Mouse (Mus musculus) hindbrain, embryonic 10.5 days (tissue): Measurements from ENCODE around the gene Oas2. TPM values are rescaled to one million over a fixed set of nuclear protein-coding genes. Genes with fewer than 3 reads are reported as not detected.

Source experiments
- DNase-seq: peaks from one replicate; pipeline ENCODE4 v3.0.0-alpha.2; 2017; ENCODE audit warnings: low spot score
- H3K27ac ChIP-seq: fragments of 300-500 bp; sonication (generic); 2 replicates; pipeline ENCODE4 v1.5.1; 2016; ENCODE audit warnings: mild to moderate bottlenecking, moderate library complexity
- H3K27me3 ChIP-seq: fragments of 300-500 bp; sonication (generic); 2 replicates; pipeline ENCODE4 v1.6.1; 2016; ENCODE audit warnings: mild to moderate bottlenecking; ENCODE audit not compliant: poor library complexity, insufficient read depth, severe bottlenecking
- H3K36me3 ChIP-seq: fragments of 300-500 bp; sonication (generic); 2 replicates; pipeline ENCODE4 v1.6.1; 2016; ENCODE audit warnings: mild to moderate bottlenecking, moderate library complexity
- H3K4me1 ChIP-seq: fragments of 300-500 bp; sonication (generic); replicated peaks from 2 replicates; pipeline ENCODE4 v1.6.1; 2016; ENCODE audit warnings: mild to moderate bottlenecking
- H3K4me3 ChIP-seq: fragments of 300-500 bp; sonication (generic); 2 replicates; pipeline ENCODE4 v1.5.1; 2016; ENCODE audit warnings: mild to moderate bottlenecking, moderate library complexity
- H3K9me3 ChIP-seq: fragments of 300-500 bp; sonication (generic); 2 replicates; pipeline ENCODE4 v1.6.1; 2016; ENCODE audit warnings: mild to moderate bottlenecking, moderate library complexity
- WGBS: fragments of 180-500 bp; shearing (Covaris S2); methylation state at CpG from one replicate; pipeline ENCODE4 v1.1.7; 2016; 5-methylcytosine and 5-hydroxymethylcytosine counted together
- polyA plus RNA-seq: library from polyadenylated mRNA; unstranded; fragments of >200 nt; fragmentation: Nextera tagmentation; extraction: Ambion mirVana; gene quantifications from 2 replicates; pipeline ENCODE4 v1.2.1, GENCODE M21; 2016

Gene Oas2
- polyA plus RNA-seq, 1 experiment from 2014 or later: 0.10 TPM

GRCm38 (mm10) chr5:120687897-120688296 is 61.8 kb downstream of the Oas2 start:
- WGBS: 93% methylated on average over 5 of the region's 5 CpGs
- Histone ChIP-seq H3K27me3 (peaks cover 72% of the 10 kb centered on the region), H3K36me3 (no peaks in the 10 kb centered on the region)

GRCm38 (mm10) chr5:120687484-120687851 is 62.2 kb downstream of the Oas2 start:
- peaks cover 16% of the 10 kb centered on the region for H3K4me1 ChIP-seq
- no peak for DNase-seq
- no peak overlapping the region for H3K27ac ChIP-seq
- WGBS: 91% methylated on average over 3 of the region's 3 CpGs
- peaks cover 72% of the 10 kb centered on the region for H3K27me3 ChIP-seq
- H3K4me3 ChIP-seq: no peak overlapping the region
- no peaks in the 10 kb centered on the region for H3K36me3 ChIP-seq
- H3K9me3 ChIP-seq: no peaks in the 10 kb centered on the region

More at GRCm38 (mm10) chr5:120687897-120688296, 61.8 kb downstream of the Oas2 start:
- Histone ChIP-seq H3K9me3 (no peaks in the 10 kb centered on the region), H3K4me3 (no peak overlapping the region), H3K4me1 (peaks cover 11% of the 10 kb centered on the region; the same call in 1 of the 2 replicates), H3K27ac (no peak overlapping the region)
- no peak for DNase-seq

DNA sequence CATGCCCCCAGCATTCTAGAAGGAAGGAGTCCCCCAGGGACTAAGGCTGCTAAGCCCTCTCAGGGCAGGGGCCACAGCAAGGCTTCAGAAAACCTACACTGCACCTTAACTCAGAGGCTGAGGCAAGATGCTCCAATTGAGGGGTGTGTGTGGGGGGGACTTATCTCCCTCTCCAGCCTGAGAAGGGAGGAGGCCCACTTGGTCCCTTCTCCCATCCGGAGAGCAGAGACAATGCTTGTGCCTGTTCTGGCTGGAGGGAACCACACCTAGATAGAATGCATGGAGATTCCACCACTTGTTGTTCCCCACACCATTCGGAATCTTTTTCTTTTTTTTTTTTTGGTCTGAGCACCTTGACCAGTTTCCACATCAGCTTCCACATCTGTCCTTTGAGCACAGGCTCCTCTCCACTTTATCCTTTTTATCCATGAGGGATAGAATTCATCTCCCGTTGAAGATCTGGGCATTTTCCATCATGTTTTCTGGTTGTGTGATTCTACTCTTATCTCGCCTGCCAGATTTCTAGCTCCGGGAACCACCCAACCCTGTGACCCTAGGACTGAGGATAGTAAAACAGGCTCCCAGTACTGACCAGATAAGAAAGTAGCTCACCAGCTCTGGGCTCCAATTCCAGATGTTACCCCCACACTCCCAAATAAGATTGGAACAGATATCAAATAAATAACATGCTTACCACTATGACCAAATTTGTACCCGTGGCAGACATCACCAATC is 62.7 kb downstream of the Oas2 start:
- 78% methylated on average over 6 of the region's 6 CpGs for WGBS

GRCm38 (mm10) chr5:120685678-120686077 is 64.0 kb downstream of the Oas2 start:
- Histone ChIP-seq H3K4me3 (no peak overlapping the region), H3K36me3 (no peaks in the 10 kb centered on the region), H3K27ac (no peak overlapping the region), H3K4me1 (peaks cover 26% of the 10 kb centered on the region), H3K9me3 (no peaks in the 10 kb centered on the region), H3K27me3 (peaks cover 72% of the 10 kb centered on the region)
- 85% methylated on average over 8 of the region's 8 CpGs for WGBS
- DNase-seq: no peak

More for the DNA sequence above, 62.7 kb downstream of the Oas2 start:
- Histone ChIP-seq H3K4me1 (peaks cover 21% of the 10 kb centered on the region), H3K9me3 (no peaks in the 10 kb centered on the region), H3K27ac (no peak overlapping the region), H3K4me3 (no peak overlapping the region), H3K27me3 (peaks cover 72% of the 10 kb centered on the region), H3K36me3 (no peaks in the 10 kb centered on the region)
- DNase-seq: no peak

GRCm38 (mm10) chr5:120682982-120683771 is 66.5 kb downstream of the Oas2 start:
- Histone ChIP-seq H3K27me3 (peaks cover 66% of the 10 kb centered on the region), H3K36me3 (no peaks in the 10 kb centered on the region), H3K27ac (no peak overlapping the region), H3K9me3 (no peaks in the 10 kb centered on the region), H3K4me1 (peaks cover 39% of the 10 kb centered on the region), H3K4me3 (peak overlapping the region; percentile 20; the same call in 1 of the 2 replicates)
- DNase-seq: no peak
- WGBS: 9% methylated on average over 24 of the region's 24 CpGs

DNA sequence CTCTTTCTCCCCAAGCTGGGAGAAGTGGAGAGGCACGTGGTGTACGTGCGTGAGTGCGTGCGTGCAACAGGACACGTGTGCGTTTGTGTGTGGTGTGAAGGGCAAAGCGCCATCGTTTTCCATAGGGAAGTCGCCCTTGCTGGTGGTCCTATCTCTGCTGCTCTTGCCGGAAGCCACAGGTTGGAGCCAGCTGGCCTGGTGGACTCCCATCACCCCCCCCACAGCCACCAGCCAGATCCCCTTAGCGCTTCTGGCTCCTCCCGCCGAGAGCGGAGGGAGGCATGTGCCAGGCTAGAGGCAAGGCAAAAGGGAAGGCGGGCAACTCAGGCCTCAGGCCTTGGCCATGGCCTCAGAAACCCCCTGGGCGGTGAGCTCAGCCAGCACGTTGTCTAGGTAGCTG is 68.7 kb downstream of the Oas2 start:
- WGBS: 88% methylated on average over 18 of the region's 18 CpGs
- H3K4me3 ChIP-seq: peak overlapping the region; percentile 61; the same call in 1 of the 2 replicates
- no peak for DNase-seq
- H3K4me1 ChIP-seq: peaks cover 39% of the 10 kb centered on the region
- H3K36me3 ChIP-seq: no peaks in the 10 kb centered on the region
- H3K9me3 ChIP-seq: no peaks in the 10 kb centered on the region
- peak overlapping the region; percentile 93 for H3K27ac ChIP-seq
- H3K27me3 ChIP-seq: peaks cover 63% of the 10 kb centered on the region

Other genes starting within 250 kb of the Oas2 start
- gene Plbd2, start 246.2 kb downstream of the Oas2 start, polyA plus RNA-seq: 42.5 and 43.0 TPM in 2 replicates
- 4.4 and 5.8 TPM in 2 replicates for gene Slc8b1, start 238.7 kb downstream of the Oas2 start, polyA plus RNA-seq
- gene Tpcn1, start 161.2 kb downstream of the Oas2 start, polyA plus RNA-seq: 12.5 and 12.9 TPM in 2 replicates
- gene Iqcd, start 160.8 kb downstream of the Oas2 start, polyA plus RNA-seq: 1.3 and 2.8 TPM in 2 replicates
- gene Rita1, start 137.3 kb downstream of the Oas2 start, polyA plus RNA-seq: 19.0 and 19.6 TPM in 2 replicates
- gene Ddx54, start 137.1 kb downstream of the Oas2 start, polyA plus RNA-seq: 62.2 and 64.7 TPM in 2 replicates
- gene Cfap73, start 115.6 kb downstream of the Oas2 start, polyA plus RNA-seq: 0.85 TPM in 1 of 2 replicates, not detected in the other
- gene Rasal1, start 101.0 kb downstream of the Oas2 start, polyA plus RNA-seq: 0.13 and 0.15 TPM in 2 replicates
- gene Dtx1, start 37.9 kb downstream of the Oas2 start, polyA plus RNA-seq: 1.7 and 5.8 TPM in 2 replicates
- 0.16 TPM in 2 replicates for gene Oas3, start 27.8 kb upstream of the Oas2 start, polyA plus RNA-seq
- not detected in 2 replicates for gene Oas1e, start 45.7 kb upstream of the Oas2 start, polyA plus RNA-seq
- gene Oas1c, start 62.7 kb upstream of the Oas2 start, polyA plus RNA-seq: 0.25 and 0.41 TPM in 2 replicates
- gene Oas1f, start 97.5 kb upstream of the Oas2 start, polyA plus RNA-seq: not detected in 2 replicates
- gene Oas1h, start 111.6 kb upstream of the Oas2 start, polyA plus RNA-seq: 0.09 TPM in 1 of 2 replicates, not detected in the other
- gene Oas1g, start 137.8 kb upstream of the Oas2 start, polyA plus RNA-seq: 0.12 TPM in 1 of 2 replicates, not detected in the other
- 0.85 and 1.1 TPM in 2 replicates for gene Oas1a, start 157.7 kb upstream of the Oas2 start, polyA plus RNA-seq
- not detected in 2 replicates for gene Oas1d, start 164.7 kb upstream of the Oas2 start, polyA plus RNA-seq